Mouse (Mus musculus): ENCODE measurements around the gene Ank2. TPM values are rescaled to one million over a fixed set of nuclear protein-coding genes. Genes with fewer than 3 reads are reported as not detected.
"Not testable (repeated sequence)": the region's sequence is repeated elsewhere in the genome, so short reads cannot be mapped to it uniquely, and the experiment has no call there.

The Ank2 gene
- total RNA-seq, 1 experiment from 2014 or later: 57.0 TPM

- no peak for DNase-seq
Measured at GRCm38 (mm10) chr3:127481658-127482057, 17.5 kb downstream of the Ank2 start.

- DNase-seq: not testable (repeated sequence)
Measured at GRCm38 (mm10) chr3:127480369-127480768, 18.8 kb downstream of the Ank2 start.

- DNase-seq: no peak
Measured at GRCm38 (mm10) chr3:127474115-127474514, 25.0 kb downstream of the Ank2 start.

- no peak for DNase-seq
Measured at GRCm38 (mm10) chr3:127469164-127469752, 29.9 kb downstream of the Ank2 start.

DNA sequence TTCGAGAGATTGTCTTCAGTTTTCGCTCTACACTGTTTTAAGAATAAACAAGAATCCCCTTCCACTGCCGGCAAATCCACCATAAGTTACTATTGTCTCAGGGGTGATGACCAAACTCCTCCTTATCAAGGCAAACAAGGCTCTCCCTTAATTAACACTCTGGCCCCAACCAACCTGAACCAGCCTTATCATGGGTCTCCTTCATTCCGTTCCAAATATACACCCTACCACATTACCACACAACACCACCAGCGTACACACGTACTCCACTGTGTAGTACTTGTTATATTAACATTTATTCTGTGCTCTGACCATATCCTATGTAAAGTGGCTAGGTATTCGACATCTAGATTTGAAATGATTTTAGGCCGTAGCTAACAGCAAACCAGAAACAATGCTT, 30.6 kb downstream of the Ank2 start:
- no peak for DNase-seq

DNA sequence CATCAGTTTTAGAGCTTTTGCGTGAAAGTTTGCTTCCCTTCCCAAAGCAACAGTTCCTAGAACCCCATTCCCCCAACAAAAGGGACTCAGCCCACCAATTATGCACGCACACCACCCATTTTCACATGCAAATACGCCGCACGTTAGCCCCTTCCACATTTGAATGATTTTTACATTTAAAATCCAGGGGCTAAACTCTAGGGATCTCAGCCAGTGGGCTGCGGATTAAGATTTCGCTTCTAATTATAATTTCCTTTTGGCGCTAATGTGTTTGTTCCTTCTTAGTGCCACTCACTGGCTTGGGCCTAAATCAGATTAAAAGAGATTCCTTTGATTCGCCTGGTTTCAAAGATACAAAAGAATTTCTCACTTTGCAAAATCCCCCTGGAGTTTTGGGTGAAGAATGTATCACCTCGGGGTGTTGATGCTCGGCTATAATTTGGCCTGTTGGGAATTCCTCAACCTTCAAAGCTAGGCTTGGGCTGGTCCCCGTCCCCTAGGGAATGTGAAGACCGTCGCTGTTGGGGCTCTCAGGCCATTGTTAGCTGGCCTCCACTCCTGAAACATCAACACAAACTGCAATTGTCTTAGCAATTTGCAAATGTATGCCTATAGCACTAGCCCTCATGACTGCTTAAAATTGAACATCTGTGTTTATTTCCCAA, 35.2 kb downstream of the Ank2 start:
- DNase-seq: no peak

DNA sequence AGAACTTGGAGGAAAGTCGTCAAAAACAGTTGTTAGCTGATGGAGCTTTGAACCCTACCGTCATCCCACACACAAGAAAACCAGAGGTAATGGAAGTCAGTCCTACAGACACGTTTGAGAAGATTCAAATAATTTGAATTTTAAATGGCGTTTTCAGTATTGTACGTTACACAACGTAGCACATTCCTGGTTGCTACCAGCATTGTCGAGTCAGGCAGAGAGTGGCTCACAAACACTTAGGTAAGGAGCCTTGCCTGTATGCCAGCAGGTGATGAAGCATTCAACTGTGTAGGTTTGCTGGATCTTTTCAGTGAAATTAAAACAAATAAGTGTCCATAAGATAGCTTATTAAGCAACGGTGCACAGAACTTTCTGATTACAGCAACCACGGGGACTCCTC, 36.0 kb downstream of the Ank2 start:
- no peak for DNase-seq

- DNase-seq: no peak
Measured at GRCm38 (mm10) chr3:127462413-127462812, 36.7 kb downstream of the Ank2 start.

DNA sequence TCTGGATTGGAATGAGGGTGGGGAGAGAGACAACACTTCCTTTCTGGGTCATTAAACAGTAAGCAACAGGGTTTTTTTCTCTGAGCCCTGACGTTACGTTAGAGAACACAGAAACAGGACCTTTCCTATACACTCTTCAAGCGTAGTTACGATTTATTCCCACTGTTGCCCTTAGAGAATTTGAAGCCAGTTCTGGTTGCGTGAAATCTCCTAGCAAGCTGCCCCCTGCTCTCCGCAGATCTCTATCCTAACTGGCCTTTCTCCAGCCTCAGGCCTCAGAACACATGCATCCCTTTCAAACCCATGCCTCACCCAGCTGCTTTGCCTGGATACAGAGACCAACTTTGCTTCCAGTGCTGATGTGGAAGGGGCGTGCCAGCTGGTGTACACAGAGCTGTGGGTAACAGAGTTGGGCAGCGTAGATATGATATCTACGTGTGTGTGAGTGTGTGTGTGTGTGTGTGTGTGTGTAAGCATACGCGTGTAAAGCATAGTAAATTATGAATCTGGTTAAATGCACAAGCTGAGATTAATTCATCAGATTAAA, 38.2 kb downstream of the Ank2 start:
- no peak for DNase-seq

DNA sequence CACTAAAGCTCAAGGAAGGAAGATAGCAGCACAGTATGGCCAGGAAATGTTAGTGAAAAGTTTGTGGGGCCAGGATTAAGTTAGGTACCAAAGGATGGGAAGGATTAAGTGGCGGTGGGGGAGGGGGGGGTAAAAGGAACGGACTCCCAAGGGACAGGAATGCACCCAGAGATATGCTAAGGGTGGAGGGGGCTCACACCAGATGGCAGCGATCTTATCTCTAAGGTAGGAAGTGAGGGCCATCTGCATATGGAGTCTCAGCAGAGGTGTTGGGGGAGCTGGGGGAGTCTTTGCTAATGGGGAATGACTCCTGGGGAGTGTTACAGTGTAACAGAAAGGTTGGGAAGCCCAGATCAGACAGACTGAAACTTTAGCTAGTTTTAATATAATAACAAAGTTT, 39.3 kb downstream of the Ank2 start:
- DNase-seq: no peak

DNA sequence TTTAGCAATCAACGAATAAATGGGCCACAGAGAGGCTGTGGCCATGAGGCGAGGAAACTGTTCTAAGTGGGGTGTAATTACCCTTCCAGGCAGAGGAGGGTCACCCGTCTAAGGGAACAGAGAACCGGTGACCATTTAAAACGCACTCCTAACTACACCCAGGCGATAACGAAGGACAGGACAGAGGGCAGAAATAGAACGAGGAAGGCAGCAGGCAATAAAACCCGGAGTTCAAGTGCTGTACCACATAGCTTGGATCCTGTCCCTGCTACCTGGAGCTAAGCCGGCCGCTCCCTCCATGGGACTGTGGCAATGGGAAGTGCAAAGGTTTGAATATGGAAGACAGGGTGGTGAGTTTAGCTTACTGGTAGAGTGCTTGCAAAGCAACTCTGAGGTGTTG, 40.2 kb downstream of the Ank2 start:
- no peak for DNase-seq

GRCm38 (mm10) chr3:127458420-127458798, 40.7 kb downstream of the Ank2 start:
- no peak for DNase-seq

DNA sequence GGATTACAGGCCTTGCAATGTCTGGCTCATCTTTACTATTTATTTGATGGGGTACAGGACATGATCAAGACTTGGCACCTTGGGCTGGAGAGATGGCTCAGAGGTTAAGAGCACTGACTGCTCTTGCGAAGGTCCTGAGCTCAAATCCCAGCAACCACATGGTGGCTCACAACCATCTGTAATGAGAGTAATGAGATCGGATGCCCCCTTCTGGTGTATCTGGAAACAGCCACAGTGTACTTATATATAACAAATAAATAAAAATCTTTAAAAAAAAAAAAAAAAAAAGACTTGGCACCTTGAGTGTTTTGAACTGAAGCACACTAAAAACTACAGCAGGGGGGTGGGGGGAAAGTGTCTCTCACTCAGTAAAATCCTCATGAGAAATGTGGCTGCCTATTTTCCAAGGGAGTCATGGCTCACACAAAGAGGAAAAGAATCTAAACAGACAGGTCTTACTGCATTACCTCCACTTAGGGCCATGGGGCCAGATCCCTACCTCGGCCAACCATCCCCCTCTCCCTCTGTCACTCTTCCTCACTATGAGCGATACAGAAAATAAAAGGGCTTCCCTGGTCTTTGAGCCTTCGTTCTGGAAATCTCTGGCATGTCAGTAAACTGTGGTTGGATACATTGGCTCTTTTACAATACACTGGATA, 41.3 kb downstream of the Ank2 start:
- DNase-seq: no peak

DNA sequence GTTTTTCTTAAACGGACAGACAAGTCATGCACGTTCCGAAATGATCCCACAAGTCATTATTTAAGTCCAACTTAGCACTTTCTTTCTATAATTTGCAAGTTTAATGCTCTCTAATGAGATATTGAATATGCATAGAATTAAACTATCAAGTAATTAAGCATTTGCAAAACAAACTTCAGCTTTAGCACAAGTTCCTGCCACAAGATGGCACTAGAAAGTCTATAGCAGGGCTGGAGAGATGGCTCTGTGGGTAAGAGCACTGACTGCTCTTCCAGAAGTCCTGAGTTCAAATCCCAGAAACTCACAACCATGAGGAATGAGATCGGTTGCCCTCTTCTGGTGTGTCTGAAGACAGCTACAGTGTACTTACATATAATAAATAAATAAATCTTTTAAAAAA, 45.4 kb downstream of the Ank2 start:
- no peak for DNase-seq

DNA sequence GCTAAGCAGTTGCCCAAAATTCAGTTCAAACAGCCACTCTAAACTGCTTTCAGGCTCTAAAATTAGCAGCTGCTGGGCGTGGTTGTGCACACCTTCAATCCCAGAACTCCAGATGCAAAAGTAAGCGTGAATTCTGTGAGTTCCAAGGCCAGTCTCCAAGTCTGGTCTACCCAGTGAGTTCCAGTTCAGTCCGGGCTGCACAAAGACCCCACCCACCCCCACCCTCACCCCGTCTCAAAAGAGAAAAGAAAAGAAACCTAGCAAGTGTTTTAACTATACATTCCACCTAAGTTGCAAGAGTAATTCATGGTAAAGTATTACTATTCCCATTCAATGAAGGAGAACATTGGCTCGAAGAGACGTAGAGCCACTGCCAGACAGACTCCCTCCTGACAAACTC, 45.9 kb downstream of the Ank2 start:
- DNase-seq: no peak

- DNase-seq: no peak
Measured at GRCm38 (mm10) chr3:127452233-127452632, 46.9 kb downstream of the Ank2 start.

DNA sequence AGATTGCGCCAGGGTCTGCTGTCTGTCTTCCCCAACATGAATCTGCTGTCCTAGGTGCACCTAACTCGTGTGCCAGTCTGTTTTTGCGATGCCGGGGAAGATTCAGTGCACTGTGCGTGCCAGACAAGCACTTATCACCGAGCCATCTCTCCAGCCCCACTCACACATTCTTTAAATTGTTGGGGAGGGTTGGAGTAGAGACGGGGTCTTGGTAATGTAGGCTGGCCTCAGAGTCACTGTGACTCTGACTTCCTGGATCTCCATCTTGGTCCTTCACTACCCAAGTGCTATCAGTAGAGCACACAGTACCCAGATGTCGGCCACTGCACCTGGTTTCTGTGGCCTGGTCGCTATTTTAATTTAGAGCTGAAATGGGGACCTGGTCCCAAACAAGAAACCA, 47.4 kb downstream of the Ank2 start:
- no peak for DNase-seq

DNA sequence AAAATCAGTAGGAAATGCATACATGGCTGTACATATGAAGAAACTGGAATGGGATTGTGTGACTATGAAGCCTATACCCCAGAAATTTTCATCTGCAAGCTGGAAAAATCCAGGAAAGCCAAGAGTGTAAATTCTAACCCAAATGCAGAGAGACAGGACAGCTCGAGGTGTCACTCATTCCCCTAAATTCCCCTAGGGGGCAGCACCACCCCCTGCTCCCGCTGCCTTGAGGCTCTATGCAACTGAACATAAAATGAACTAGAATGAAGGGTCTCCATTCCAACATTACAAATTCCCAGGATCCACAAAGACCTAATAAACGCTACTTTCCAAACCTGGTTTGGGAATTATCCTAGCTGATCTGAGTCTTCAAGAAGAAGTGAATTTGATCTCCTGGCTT, 48.1 kb downstream of the Ank2 start:
- DNase-seq: peak; percentile 27

DNA sequence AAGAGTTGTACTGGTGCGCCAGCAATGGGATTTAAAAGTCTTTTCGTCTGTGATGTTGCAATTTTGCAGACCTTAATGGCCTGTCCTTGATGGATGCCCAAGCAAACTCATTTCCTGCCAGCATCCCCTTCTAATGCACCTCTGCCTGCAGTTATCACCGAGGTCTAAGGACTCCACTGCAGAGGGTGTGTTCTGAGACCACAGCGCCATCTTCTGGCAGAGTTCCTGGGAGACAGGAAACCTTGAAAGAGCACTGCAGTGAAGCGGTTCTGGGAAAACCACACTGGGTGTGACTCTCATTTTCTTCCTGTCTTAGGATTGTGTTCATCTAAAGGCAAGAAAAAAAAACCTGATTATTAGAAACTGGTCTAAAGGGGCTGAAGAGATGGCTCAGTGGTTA, 53.0 kb downstream of the Ank2 start:
- peak; percentile 72 for DNase-seq

DNA sequence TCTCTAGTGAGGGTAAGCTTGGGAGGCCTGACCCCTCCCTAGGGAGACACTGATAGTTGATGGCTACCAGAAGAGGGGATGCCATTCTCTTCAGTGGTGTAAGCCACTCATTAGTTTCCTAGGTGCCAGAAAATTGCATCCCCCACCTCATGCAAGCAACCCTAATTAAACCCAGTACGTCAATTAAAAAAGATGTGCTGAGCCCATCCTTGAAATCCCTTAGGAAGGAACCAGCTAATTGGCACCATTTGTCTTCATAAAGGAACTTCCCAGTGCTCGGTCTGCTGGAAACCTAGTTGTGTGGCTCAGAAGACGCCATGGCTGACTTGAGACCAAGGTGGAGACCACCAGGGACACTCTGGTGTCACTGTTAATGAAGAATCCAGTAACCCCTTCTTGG, 65.9 kb downstream of the Ank2 start:
- no peak for DNase-seq

DNA sequence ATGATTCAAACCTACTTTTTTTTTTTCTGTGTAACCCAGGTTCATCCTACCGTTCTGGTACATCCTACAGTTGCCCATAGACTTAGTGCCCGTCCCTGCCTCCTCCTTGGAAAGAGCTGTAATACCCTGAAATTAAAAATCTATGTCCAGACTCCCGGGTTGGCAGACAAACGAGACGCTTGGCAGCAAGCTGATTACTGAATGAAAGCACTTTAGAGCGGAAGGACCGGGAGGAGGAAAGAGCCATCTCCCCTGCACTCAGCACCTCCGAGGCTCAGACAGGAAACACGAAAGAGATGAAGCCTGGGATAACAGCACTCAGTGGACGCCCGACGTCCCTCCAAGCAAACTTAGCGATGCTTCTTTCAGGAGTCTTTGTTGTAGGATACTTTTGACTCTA, 69.3 kb downstream of the Ank2 start:
- DNase-seq: no peak

DNA sequence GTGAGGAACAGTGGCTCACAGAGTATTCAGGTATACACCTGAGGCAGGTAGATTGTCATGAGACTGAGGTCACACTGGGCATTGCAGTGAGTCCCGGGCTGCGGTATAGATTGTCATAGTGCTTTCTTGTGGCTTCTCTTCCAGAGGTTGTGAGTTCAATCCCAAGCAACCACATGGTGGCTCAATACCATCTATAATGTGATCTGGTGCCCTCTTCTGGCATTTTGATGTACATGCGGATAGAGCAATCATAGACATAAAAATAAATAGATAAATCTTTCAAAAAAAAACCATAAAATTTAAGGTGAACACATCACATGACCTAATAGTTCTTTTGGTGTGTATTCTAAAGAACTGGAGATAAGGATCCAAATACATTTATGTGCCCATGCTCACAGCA, 70.6 kb downstream of the Ank2 start:
- DNase-seq: no peak

GRCm38 (mm10) chr3:127416950-127417349, 82.2 kb downstream of the Ank2 start:
- no peak for DNase-seq

GRCm38 (mm10) chr3:127414438-127414837, 84.7 kb downstream of the Ank2 start:
- DNase-seq: no peak
